Mouse (Mus musculus) gastrocnemius, postnatal 10 days (tissue): ENCODE results near the gene 4931422A03Rik. TPM values are rescaled to one million over a fixed set of nuclear protein-coding genes. Genes with fewer than 3 reads are reported as not detected.
"Not testable (repeated sequence)": the region's sequence is repeated elsewhere in the genome, so short reads cannot be mapped to it uniquely, and the experiment has no call there.

Experiments
- DNase-seq: peaks from one replicate; pipeline ENCODE4 v3.0.0; 2021; ENCODE audit warnings: mixed read lengths
- long read RNA-seq, 2 experiments: library from polyadenylated mRNA; stranded (forward); transcript quantifications; one replicate each; pipeline ENCODE4 v2.0.0; 2021
- total RNA-seq, 2 experiments: library from RNA; stranded (reverse); gene quantifications; 2 replicates each; pipeline ENCODE4 v1.2.3; 2021

The 4931422A03Rik gene
- not detected for total RNA-seq
- long read RNA-seq, experiment 1, result 0 reads
- long read RNA-seq, experiment 2, result 0 reads

DNA sequence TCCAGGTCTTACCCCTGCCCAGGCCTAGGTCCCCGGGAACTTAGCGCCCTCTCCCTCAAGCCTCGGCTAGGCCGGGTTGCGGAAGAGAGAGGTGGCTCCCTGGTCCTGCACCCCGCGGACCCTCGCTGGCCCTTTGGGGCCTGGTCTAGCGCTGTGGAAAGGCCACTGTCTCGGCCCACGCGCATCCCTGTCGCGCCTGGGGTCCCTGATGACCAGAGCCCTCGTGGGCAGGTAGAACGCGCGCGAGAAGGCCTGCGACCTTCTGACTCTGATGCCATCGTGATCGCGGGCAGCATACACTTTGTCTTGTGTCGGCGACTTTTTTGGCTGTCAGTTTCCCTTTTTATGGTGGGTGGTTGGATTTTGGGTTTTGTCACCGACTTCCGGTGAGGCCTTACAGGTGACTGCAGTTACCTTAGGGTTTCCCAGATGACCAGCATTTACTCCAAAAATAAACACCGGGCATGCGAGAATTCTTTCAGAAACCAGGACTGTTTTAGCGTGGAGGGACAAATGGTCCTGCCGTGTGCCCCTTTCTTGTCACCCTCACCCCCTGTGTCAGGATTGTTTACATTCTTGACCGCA, at the start of gene 4931422A03Rik:
TSS of gene 4931422A03Rik (minus strand) at position 223 of the 585 bp plus-strand sequence.
- no peak for DNase-seq

DNA sequence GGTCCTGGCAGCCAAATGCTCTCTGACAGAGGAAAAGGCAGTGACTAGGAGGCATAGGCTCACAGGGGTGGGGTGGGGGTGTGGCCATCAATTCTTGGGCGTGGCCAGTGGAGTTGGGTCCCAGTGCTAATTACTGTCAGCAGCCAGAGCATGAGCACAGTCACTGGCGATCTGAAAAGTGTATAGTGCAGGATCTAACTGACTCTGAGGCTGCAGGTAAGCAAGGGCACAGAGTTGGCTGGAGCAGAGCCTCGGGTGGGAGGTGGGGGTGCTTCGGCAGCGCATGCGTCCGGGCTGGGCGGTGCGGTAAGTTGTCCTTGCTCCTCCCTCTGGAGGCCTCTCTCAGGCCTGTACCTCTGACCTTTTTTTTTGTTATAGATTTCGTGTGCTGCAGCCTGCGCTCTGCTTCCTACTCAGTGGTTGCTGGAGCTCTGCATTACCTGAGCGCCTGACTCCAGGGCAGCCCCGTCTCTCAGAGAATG, 41.6 kb upstream of the 4931422A03Rik start, which contains the start of gene Cd59b:
TSS of gene Cd59b (plus strand) at position 146 of the 482 bp plus-strand sequence.
- DNase-seq, result peak; percentile 25

DNA sequence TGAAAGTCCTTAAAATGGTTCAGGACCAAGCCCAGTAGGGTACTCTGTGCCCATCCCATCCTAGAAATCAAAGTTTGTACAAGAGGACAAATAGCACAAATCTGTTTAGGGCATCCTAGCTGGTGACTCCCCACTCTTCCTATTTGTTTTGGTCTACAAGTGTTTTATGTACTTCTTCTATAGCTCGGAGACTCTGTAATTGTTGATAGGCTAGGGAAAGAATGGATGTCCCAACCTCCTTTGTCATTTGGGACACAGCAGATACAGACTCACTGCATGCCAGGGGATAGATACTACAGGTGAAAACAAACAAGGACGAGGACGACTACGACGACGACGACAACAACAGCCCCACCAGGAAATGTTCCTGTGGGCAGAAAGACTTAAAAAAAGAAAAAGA, 40.3 kb upstream of the 4931422A03Rik start, which contains the start of gene Gm10799:
TSS of gene Gm10799 (minus strand) at position 101 of the 400 bp plus-strand sequence.
- not testable (repeated sequence) for DNase-seq

DNA sequence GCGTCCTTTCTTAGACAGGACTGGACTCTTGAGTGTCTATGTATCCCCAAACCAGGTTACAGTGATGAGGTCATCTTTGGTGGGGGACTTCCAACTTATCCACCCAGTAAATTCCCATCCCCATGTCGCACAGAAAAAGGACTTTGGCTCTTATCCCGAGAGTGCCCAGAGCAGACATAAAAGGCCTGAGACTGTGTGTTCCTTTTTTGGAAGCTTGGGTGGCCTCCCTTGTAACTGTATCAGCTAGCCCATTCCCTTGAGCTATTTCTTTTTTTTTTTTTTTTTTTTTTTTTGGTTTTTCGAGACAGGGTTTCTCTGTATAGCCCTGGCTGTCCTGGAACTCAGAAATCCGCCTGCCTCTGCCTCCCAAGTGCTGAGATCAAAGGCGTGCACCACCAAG, 37.4 kb upstream of the 4931422A03Rik start, which contains the start of gene Gm10912:
TSS of gene Gm10912 (plus strand) at position 301 of the 400 bp plus-strand sequence.
- DNase-seq, result not testable (repeated sequence)

DNA sequence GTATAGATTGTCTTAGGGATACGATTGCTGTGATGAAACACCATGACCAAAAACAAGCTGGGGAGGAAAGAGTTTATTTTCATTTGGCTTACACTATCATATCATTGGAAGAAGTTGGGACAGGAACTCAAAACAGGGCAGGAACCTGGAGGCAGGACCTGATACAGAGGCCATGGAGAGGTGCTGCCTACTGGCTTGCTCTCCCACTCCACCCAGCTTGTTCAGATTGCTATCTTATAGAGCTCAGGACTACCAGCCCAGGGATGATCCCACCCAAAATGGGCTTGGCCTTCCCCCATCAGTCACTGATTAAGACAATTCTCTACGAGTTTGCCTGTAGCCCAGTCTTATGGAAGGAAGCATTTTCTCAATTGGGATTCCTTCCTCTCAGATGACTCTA, 36.0 kb upstream of the 4931422A03Rik start:
- DNase-seq, result no peak

DNA sequence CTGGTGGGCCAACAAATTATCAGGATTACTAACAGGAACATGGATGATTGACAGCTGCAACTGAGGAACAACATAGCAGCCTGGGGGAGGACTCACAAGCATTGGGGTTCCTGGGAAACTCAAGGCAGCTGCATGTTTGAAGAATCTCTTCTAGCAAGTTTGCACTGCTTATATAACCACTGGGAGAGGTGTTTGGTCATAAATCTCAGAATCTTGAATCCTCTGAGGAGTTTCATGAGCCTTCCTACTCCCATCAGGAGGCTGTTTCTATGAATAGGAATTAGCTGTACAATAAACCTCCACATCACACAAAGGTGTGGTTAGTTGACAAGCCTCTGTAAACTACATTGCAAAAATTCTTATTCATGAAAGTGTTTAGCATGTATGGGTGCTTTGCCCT, 34.5 kb upstream of the 4931422A03Rik start:
- DNase-seq, result no peak

DNA sequence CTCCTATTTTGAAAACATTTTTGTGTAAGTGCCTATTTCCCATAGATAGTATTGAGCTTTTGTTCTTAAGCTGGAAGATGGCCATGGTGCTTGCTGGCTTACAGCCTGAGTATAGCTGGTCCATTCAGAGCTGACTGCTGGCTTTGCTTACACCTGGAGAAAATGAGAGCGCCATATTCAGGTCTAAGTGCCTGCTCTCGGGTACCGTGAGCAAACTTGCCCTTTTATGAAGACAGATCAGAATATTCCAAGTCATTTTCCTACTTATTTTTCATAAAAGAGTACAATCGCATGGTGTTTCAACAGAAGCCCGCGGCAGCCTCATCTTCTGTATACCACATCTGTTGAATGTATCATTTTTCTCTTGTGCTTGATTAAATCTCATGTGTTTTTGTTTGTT, 32.8 kb upstream of the 4931422A03Rik start:
- DNase-seq, result no peak

DNA sequence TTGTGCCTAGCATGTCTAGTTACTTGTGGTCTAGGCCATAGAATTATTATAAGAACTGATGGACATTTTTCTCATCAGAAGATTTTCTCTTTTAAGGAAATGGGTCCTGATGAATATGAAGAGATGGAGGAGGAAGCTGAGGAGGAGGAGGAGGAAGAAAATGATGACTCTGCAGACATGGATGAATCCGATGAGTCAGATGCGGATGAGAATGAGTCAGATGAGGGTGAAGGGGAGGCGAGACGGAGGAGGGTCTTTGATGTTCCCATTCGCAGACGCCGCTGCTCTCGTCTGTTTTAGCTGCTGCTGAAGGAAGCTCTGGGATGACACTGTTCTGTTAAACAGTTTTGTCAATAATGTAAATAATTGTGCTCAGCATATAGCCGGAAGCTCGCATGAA, 31.6 kb upstream of the 4931422A03Rik start:
- DNase-seq, result no peak

DNA sequence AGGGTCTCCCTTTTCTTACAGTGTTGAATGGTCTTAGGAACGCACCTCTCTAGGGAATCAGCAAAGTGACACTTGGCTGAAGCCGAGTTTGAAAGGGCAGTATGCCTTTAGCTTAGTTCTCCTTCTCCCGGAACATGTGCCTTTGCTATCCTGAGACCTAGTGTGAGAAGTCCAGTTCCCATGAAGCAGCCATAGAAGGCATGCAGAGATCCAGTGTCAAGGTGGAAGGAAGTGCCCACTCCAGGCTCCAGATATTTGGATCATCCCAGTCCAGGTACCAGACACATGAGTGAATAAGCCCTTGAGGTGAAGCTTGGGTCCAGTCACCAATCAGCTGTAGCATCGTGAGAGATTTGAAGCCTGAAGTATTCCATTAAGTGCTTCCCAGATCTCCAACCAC, 30.8 kb upstream of the 4931422A03Rik start:
- DNase-seq, result no peak

DNA sequence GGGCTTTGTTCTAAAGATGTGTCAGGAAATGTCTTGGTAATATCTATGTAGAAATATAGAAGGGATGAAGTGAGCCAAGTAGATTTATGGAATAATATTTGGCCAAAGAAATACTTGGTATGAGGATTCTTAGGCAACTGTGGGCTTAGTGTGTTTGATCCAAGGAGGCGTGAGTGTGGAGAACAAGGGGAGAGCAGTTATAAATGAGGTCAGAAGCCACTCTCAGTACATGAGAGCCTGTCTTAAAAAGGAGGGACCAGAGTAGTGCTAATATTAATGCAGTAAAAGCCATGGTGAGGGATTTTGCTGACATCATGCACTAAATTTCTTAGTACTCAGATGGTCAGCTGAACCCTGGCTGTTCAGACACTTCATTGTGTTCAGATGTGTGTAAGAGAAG, 30.2 kb upstream of the 4931422A03Rik start:
- DNase-seq, result no peak

DNA sequence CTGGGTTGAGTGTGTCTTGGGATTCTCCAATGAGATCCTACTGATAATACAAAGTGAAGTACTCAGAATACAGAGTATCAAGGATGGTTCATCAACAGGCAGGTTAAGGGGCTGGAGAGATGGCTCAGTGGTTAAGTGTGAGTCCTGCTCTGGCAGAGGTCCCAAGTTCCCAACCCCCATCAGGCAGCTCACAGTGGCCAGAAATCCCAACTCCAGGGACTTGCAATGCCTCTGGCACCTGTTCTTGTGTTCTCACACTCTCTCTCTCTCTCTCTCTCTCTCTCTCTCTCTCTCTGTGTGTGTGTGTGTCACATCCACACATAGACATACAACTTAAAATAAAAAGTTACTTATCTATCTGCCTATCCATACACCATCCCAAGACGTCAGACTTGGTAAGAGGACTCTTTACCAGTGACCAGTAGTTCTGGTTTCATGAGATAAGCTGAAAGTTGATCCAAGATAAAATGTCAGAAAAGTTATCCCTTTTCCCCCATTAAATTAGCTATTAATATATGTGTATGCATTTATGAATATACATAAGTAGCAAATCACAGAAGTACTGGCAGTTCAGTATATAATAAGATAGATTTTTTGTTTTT, 16.4 kb upstream of the 4931422A03Rik start:
- DNase-seq, result peak; percentile 32

DNA sequence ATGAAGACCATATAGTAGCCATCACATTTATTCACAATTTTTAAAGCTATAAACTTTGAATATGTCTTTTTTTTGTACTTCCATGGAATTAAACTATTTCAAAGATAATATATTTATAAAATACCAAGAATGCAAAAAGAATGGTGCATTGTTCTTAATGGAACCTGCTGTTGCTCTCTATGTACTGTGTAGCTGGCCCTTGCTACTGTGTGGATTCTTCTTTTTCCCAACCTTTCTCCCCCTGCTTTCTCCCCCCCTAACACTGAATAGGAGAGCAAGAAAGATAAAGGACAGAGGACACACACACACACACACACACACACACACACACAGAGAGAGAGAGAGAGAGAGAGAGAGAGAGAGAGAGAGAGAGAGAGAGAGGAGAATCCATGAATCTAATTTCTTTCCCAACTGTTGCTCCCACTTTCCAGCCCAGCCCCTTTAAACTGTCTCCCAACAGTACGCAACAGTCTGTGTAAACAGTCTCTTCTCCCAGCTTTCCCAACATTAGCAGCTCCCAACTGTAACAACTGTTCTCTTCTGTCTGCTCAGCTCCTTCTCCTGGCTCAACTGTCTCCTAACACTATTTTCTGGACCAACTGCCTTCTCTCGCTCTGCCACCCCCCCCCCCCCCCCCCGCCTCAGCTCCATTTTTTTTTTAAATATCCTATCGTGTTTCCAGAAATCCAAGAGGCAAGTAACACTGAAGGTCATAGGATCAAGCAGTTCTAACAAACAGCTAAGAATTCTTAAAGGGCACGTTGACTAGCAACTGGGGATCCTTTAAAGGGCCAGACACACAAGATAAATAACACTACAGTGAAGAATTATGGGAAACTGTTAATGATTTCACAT, 15.7 kb upstream of the 4931422A03Rik start:
- DNase-seq, result no peak

DNA sequence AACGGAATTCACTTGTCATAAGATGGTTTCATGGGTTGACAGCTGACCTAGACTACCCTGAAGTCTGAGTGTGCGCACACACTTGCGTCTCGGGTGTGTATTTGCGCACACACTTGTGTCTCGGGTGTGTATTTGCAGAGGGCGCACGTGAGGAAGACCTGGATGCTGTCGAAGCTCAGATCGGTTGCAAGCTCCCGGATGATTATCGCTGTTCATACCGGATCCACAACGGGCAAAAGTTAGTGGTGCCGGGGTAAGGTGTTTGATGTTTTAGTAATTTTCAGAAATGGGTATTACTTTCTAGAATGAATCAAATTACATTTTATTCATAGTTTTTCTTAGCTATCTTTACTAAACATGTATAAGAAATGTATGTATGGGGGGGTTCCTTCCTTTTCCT, 14.6 kb upstream of the 4931422A03Rik start:
- no peak for DNase-seq

DNA sequence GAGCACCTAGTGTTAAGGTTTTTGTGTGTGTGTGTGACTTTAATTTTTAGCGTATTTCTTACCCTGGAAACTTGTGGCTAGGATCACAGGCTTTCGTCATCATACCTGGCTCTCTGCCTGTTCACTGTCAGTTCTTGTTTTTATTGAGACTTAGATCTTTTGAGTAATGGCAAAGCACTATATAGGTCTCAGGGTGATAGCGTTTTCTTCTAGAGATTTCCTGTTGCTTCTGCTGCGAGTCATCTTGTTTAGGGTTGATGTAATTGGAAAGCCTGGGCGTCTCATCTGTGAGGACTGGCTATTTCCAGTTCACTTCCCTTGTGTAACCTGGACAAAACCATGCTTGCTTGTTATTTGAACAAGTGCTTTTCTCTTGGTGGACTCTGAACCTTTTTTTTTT, 13.5 kb upstream of the 4931422A03Rik start:
- DNase-seq, result no peak

DNA sequence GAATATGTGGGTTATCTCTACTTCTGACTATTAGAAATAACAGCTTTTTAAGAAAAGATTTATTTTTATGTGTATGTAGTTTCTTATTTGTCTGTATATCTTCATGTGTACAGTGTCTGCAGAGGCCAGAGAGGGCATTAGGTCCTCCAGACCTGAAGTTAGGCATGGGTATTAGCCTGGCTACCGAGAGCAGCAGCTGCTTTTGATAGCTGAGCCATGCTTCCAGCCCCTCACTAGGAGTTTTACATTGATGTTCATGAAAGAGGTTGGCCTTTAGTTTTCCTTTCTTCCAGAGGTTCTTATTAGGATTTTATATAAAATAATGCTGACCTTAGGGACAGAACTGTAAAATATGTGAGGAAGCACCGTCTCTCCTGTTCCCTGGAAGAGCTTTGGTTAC, 10.1 kb upstream of the 4931422A03Rik start:
- no peak for DNase-seq

DNA sequence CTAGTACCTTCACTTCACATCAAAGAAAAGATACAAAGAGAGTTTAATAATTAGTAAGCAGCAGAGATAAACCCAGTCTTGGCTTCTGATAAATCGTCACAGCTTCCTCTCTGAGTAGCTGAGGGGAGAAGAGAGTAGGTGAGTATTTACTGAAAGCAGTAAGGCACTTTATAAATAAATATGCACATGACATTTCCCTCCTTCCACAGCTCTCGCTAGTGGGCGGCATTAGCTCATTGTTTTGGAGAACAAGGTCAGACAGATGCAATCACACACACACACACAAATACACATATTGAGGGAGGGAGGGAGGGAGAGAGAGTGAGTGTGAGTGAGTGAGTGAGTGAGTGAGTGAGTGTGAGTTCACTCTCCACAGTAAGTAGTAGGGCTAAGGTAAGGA, 8.2 kb upstream of the 4931422A03Rik start:
- DNase-seq, result no peak

DNA sequence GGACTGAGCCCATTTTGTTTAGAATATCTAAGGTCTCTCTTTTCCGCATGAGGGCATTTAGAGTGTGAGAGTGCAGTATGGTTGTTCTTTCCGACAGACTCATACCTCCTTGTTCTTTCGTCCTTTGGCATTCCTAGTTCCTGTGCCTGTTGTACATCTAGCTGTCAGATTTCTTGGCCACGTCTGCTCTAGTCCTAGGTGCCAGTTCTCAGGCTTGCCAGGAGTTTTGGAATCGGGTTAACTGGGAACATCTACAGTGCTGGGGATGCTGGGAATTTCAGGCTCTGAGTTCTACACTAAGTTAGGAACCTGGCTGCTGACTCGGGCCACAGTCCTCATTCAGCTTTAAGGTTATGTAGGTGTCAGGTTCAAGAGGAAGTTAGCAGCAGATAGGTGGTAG, 7.4 kb upstream of the 4931422A03Rik start:
- DNase-seq, result no peak

DNA sequence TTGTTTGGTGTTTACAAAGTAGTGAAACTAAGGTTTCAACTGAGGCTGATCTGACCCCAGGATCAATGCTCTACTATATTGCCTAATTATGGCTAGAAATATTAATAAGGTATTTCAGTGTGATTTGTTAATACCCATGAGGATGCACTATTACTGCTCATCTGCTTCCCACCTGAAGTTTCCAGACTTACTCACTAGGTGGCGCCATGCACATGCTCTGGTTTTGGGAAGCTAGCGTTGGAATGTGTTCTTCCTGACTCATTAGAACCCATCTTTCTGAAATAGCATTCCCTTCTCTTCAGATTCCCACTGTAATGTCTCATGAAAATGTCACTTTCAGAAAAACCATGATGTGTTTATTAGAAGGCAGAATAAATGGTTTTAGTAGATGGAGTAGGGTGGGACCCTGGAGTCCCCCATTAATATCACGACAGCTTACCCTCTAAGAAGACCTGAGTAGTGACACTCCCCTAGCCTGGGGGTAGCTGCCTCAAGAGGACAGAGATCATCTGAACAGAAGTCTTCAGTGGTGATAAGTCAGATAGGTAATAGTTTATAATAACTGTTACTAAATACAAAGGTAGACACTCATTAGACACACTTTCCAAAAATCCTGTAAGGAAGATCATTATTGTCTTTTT, 6.8 kb upstream of the 4931422A03Rik start:
- DNase-seq, result peak; percentile 52

DNA sequence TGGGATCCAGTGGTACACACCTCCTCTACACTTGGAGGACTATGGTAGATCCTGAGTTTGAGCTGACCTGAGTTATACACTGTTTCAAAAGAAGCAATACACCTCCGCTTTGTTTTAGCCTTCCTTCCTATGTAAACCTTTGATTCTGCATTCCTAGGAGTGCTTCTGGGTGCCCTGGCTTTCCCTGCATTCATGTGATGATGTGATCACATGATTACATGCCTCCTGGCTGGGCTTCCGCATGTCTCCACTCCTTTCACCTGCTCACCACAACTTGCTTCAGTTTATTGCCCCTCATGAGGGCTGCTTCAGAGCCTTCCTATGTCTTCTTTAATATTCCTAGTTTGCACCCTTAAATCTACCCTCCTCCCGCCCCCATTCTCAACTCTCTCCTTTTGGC, 3.9 kb upstream of the 4931422A03Rik start:
- DNase-seq, result no peak

DNA sequence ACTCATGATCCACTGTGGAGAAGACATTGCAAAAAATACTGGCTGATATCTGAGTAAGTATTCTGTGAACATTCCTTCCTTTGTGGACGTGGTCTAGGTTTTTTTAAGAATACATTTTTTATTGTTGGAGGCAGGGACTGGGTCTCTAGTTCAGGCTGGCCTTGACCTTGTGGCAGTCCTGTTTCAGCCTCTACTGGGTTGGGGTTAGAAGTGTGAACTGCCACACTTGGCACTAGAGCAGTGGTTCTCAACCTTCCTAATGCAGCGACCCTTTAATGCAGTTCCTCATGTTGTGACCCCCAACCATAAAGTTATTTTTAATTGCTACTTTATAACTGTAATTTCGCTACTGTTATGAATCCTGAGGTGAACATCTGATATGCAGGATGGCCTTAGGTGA, 2.2 kb upstream of the 4931422A03Rik start:
- DNase-seq, result no peak

DNA sequence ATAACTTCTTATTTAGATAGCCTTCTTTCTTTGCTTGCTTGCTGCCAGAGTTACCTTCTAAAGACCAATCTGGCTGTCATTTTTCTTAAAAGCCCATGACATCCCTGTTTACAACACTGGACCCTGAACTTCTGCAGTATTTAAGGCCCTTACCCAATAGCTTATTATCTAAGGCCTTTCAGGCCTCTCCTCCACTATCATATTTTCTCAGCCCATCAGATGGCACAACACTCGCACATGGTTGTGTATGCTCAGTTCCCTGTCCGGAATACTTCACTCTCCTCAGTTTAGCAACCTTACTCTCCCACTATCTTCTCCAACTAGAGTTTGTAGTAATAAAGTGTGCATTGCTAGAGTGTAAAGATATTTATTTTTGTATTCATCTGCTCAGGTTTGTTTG, 913 bp upstream of the 4931422A03Rik start:
- DNase-seq, result no peak

DNA sequence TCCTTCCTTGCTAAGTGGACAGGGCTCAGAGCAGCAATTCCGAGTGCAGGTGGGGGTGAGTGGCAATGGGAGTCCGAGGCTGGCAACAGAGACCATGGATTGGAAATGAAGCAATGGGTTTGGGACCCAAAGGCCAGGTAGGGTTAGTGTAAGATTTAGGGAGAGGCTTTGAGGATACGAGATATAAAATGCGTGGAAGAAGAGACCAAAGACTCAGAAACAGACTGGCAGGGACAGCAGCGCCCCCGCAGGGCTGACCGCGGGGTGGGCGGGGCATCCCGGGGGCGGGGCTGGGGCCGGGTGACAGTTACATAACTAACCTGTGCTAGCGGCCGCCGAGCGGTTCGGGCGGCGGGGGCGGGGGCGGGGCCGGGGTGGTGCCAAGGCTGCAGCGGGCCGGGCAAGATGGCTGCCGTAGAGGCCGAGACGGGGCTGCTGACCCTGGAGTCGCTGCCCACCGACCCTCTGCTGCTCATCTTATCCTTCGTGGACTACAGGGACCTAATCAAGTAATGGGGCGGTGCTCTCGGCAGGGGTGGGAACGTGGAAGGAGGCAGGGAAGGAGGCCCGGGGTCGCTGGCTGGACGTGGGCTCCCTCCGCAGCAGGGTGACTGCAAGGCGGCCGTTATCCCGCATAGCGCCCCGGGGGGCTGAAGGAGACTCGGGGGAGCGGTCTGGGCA, 563 bp downstream of the 4931422A03Rik start, which contains the start of gene Fbxo3:
TSS of gene Fbxo3 (plus strand) at position 264 of the 681 bp plus-strand sequence.
- DNase-seq, result peak; percentile 85
